Mouse (Mus musculus) large intestine, adult 2 months (tissue): Measurements from ENCODE around the gene Slc6a11. TPM values are rescaled to one million over a fixed set of nuclear protein-coding genes. Genes with fewer than 3 reads are reported as not detected.

Experiments
- DNase-seq: peaks from one replicate; pipeline ENCODE4 v3.0.0-alpha.2; 2012; ENCODE audit warnings: low read depth, low spot score
- WGBS: fragments of 180-500 bp; shearing (Covaris S2); methylation state at CpG from one replicate; pipeline ENCODE4 v1.1.7; 2018; 5-methylcytosine and 5-hydroxymethylcytosine counted together
- polyA plus RNA-seq: library from polyadenylated mRNA; depleted of rRNA; stranded (reverse); fragments of >200 nt; gene quantifications from 2 replicates; pipeline ENCODE4 v1.2.3, GENCODE M21; 2012

Gene Slc6a11
- polyA plus RNA-seq, 1 experiment, result 0.29 TPM

DNA sequence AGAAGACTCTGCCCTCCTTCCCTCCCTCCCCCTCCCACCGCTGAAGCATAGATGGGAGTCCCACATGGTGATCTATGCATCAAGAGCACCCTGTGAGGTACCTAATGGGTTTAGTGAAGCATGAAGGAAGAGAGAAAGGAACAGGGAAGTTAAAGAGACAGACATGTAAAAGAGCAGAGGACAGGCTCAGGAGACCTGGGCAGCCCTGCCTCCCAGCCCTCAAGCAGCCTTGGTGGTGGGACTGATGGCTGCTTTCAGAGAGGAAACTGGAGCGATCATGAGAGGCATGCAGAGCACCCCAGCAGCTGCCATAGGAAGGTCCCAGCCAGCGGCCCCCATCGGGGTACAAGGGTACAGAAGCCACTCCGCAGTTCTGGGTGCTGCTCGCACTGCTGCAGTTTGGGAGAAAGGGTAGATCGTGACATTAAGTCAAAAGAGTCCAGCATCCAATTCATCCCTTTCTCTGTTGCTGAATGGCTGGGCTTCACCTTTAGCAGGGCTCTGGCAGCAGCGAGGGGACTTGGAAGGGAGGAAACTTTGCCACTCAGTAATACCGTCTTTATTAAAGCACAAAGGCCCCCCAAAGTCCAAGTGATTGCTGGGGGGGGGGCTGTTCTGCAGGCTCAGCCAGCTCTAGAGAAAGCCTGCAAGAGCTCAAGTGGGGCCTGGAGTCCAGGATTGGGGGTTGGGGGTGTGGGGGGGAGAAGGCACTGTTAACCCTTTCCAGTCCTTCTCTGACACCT lies 43.5 kb downstream of the Slc6a11 start:
- no peak for DNase-seq
- whole genome bisulfite sequencing, result 25% methylated on average over 9 of the region's 9 CpGs

DNA sequence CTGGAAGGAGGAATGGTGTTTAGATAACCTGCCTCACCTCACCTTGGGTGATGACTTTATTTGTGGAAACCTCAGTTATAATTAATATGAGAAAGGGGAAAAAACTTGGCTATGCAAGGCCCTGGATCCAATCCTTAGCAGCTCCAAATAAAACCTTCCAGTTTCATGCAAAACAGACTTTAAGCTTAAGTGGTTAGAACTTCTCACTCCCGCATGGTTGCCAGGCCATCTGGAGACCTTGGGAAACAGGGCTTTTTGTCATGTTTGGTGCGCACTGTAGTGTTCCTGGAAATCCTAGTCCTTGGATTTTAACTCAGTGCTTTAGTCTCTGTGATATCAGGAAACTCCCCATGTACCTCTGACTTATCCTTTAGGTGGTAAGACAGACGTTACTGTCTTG lies 47.1 kb downstream of the Slc6a11 start:
- no peak for DNase-seq
- WGBS, result 68% methylated on average over 3 of the region's 3 CpGs

DNA sequence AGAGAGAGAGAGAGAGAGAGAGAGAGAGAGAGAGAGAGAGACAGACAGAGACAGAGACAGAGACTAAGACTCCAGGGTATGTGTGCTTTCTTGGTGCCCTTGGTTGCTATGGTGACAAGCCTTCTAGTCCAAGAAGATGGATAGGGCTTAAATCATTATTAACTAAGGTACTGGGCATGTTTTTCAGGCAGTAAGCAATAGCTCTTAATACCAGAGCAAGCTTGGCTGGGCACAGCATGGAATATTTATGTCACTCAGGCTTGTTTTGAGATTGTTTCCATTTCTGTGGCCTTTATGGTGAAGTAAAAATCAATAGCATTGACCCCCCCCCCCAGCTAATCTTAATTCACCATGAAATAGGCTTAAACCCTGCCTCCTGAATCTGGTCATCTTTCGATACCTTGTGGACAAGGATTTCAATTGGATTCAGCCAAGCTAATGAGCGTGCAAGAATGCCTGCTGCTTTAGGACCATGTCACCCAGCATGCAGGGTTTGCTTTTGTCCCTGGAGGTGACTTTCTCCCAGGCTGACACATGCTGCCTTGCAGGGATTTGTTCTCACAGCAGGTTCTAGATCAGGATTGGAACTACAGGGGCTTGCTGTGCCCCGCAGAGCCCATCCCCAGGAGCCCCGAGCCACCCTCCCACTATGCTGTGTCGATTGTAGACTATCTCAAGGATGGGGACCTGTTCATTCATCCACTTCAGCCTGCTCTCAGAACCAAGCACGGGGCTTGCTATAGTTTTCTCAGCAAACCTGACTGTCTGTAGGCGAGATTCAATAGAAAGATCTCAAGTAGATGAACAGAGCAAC lies 51.5 kb downstream of the Slc6a11 start:
- no peak for DNase-seq
- 63% methylated on average over 7 of the region's 7 CpGs for WGBS

DNA sequence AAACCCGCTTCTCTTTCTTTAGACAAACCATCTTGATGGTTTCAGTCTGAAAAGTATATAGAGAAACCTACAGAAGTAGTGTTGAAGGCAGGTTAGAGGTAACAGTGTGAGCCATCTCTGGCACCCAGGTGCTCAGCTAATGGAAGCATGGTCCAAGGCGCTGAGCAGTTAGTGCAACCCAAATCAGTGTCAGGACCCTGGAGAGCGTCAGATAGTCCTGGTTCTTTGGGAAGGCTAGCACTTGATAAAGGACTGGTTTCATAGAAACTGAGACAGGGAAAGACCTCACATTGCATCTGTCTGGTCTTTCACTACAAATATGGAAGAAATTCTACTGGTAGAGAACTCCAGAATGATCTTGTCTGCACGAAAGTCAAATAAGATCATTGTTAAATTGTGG lies 56.1 kb downstream of the Slc6a11 start:
- 54% methylated on average over 4 of the region's 4 CpGs for WGBS
- no peak for DNase-seq

DNA sequence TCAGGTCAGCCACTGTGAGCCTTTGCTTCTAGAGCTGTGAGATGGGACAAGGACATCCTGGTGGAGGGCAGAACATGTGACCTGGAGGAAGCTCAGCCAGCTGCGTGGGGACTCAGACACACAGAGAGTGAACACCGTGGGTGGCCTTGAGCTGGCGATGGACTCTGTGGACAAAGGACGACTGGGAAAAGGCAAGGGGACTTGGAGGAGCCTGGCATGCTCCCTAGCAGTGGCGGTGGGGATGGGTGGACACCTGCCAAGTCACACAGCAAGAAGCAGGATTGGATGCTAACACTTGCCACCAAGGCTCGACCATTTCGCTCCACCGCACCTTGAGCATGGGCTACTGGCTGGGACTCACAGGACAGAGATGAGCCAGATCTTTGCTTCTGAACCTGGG lies 57.8 kb downstream of the Slc6a11 start:
- DNase-seq, result no peak
- 81% methylated on average over 8 of the region's 8 CpGs for WGBS

DNA sequence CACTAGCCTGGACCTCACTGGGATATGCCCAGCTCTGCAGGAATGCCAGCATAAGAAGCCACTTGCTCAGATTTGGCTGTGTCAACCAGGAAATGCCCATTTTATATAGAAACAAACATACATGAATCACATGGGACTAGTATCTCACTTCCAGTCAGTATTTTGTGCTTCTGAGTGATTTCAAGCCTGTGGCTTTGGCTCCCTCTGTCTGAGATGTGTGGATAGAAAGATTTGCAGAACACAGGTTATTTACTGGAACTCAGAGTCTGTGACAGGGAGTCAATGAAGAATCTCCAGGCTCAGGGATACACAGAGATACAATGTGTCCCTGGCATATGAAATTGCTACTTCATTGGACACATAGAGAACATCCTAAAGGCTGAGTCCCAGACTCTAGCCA lies 65.0 kb downstream of the Slc6a11 start:
- no peak for DNase-seq

DNA sequence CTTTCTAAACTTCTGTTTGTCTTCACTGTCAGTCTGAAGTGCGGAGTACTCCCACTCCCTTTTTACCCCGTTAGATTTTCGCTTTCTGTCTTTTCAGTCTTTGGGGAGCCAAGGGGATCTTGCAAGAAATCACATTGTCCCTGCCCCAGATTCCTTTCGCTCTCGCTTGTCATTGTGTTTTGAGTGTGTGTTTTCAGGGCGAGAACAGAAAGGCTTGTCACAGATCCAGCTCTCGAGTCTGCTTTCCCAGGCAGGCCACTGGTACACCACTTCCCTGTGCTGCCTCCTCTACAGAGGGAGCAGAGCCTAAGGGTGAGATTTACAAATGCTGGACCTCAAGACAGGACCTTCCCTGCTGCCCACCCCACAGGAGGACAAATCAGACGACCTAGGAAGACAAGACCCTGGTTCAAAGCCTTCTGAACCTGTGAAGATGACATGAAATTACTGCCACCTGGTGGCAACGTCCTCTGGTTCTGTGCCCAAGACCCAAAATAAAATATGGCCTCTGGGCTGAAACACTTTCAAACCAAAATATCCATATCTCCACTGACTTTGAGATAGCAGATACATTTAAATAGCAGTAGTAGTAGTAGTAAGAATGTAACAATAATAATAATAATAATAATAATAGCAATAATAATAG lies 68.3 kb downstream of the Slc6a11 start:
- DNase-seq, result no peak
- WGBS, result 53% methylated on average over 9 of the region's 9 CpGs

DNA sequence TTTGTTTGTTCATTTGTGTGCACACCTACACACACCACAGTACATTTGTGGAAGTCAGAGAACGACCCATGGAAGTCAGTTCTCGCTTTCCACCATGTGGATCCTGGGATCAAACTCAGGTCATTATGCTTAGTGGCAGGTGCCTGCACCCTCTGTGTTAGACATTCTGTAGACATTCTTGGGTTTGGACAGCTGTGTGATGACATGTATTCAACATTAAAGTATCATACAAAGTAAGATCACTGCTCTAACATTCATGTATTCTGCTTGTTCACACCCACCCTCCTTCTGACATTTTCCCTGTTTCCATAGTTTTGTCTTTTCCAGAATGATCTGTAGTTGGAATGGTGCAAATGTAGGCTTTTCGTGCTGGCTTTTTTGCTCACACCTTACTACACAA lies 73.5 kb downstream of the Slc6a11 start:
- no peak for DNase-seq
- 75% methylated on average over 3 of the region's 3 CpGs for WGBS

DNA sequence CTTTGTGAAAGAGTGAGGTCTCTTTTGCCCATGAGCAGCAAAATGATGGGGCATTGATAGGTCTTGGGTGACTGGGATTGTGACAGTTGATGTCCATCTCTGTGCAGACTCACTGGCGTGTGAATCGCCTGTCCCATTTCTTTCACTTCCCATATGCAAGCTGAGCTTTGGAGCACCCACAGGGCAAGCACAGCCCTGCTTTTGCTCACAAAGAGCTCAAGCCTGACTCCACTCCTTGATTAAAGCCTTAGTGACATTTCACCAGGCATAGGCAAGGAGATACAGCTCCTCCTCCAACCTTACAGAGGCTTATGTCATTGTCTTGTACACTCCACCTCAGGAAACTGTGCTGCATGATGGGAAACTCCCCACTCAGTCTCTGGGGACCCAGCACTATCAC lies 77.3 kb downstream of the Slc6a11 start:
- WGBS, result 82% methylated on average over 2 of the region's 2 CpGs
- DNase-seq, result no peak

DNA sequence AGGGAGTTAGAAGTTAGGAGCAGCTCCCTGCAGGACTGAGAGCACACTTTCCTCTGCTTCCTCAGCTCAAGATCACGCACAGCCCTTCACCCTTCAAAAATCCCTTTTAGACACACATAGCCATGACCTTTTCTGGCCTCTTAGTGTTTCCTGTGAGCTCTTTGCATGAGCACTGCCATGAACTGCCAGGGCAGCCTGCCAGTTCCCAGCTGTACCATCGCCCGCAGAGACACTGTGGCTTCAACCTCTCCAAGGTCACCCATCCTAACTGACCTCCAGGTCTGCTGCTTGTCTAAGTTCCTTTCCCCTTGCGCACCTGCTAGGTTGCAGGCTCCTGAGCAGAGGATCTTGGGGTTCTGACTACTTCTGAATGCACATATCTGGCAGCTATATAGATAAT lies 83.4 kb downstream of the Slc6a11 start:
- no peak for DNase-seq
- WGBS, result 69% methylated on average over 4 of the region's 4 CpGs

DNA sequence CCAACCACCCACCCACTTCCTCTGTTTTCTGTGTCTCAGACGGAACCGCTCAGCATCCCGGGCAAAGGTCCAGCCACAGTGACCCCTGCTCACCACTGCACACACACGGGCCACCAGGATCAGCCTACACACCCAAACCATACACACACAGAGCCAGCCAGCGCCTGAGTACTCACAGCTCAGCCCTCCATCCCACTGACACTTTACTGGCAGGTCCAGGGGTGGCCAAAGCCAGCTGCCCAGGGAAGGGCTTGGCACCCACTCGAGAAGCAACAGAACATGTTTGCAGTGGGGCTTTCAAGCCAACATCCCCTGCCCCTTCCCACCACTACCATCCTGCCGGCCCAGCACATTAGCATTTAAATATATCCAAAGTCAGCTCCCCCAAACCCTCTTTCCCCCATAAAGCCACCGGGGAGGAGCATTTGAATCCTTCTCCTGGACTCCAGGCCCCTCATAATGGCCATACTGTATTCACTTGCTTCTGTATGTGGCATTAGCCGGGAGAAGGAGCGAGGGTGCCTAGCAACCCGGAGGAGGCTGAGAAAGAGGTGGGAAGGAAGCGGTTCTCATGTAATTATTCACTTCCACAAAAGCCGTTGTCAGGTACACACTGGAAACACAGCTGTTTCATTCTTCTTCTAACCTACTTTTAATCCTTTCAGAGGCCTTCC lies 85.8 kb downstream of the Slc6a11 start:
- 55% methylated on average over 13 of the region's 13 CpGs for WGBS
- no peak for DNase-seq

DNA sequence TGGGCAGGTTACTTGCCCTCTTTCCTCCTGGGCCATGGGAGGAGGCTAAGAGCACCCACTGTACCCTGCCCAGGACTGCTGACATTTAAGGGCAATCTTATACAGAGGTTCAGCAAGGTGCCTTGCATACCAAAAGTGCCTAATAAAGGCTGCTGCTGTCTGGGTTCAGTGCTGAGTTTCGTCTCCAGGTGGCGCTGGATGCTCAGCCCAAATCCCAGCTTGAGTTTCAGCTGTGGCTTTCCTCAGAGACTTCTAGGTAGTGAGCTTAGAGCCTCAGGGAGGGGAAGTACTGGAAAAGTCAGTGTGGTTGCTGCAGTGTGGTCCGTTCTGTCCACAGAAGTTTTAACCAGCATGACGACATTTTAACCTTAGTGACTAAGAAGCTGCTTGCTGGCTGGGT lies 93.4 kb downstream of the Slc6a11 start:
- WGBS, result 20% methylated on average over 4 of the region's 4 CpGs
- no peak for DNase-seq

DNA sequence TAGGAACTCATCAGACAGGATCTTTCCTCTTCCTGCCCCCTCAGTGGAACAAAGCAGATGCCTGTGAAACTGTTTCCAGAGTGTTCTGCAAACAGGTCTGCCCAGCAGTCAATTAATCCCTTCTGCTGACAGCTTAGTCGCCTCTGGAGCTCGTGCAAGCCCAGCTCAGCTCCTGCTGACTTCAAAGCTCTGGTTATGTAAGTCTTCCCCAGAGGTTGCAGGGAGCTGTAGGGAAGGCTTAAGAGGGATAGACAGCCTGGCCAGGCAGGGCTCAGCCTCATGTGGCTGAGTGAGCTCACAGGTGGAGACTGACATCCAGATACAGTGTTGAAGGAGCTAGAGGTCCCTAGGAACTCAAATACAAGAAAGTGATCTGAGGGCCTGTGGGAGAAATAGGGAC lies 96.3 kb downstream of the Slc6a11 start:
- 0% methylated on average over 2 of the region's 2 CpGs for WGBS
- no peak for DNase-seq

DNA sequence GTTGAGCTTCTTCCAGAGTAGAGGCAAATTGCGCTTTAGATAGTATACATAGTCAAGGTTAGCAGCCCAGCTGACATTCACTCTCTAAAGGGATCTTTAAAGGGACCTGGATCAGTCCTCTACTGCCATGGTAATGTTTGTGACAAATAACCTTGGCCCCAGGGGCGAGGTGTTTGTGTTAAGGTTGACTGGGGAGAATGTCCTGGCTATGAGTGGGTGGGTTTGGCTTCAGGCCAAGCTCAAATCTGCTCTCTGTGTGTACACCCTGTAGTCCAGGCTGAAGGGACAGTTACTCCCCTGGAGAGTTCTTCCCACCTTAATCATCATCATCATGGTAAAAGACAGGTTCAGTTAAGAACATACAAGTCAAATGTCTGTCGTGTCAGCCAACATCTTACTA lies 97.2 kb downstream of the Slc6a11 start:
- DNase-seq, result no peak
- 55% methylated on average over 3 of the region's 3 CpGs for WGBS

DNA sequence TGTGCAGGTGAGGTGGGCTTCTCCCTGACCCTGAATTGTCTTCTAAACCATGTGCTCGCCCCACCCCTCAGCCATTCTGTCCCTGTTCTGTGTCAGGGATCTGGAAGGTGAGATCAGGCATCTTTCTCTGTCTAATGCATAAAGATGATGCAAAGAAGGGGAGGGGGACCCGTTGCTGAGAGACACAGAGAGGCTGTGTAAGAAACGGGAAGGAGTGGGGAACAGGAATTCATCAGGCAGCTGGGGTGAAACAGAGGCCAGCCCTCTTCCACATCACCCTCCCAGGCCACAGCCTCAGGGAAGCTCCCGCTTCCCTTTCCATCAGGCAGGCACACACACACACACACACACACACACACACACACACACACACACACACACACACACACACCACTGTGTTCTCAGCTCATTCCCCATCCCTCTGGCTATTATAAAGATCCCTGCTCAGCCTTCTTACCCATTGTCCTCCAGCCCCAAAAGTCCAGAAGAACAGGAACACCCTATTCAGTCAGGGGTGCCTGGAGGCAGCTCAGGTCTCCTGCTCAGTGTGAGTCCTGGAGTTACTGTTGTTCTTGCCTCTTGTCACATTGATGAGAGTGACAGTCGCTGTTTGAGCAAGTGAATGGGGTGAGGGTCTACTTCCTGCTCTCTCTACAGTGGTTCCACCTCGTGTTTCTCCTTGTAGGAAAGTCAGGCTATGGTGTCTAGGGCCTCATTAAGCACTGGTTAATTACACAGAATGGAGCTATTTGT lies 108.0 kb downstream of the Slc6a11 start:
- no peak for DNase-seq
- WGBS, result 28% methylated on average over 5 of the region's 6 CpGs

DNA sequence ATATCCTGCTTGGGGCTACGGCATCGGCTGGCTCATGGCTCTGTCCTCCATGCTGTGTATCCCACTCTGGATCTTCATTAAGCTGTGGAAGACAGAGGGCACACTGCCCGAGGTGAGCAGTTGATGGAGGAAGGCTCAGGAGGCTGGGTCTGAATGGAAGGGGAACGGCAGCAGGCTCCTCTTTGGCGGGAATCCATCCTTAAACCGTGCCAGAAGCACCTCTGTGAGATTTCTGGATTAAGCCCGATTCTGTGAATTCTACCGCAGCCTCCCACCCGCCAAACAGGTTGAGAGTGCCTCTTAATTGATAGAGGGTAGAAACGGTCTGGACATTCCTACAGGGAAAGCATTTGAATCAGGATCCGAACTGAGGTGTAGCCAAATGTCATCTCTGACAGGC lies 114.6 kb downstream of the Slc6a11 start:
- WGBS, result 73% methylated on average over 11 of the region's 11 CpGs
- DNase-seq, result no peak

DNA sequence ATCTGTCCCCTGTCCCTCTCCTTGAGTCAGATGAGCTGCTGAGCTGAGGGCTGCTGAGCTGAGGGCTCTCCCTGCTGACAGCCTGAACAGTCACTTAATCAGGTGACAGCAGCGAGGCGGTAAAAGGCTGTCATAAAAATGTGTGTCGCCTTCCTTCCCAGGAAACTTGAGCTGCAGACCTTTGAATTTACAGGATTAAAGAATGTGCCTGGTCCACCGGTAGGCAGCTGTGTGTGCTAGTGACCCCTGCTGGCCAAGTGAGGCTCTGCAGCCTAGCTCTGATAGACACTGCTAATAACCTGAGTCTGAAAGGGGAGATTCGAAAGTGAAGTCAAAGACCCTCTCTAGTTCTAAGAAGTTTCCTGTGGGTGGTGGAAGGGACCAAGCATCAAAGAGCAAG lies 119.3 kb downstream of the Slc6a11 start:
- DNase-seq, result no peak
- 3% methylated on average over 5 of the region's 5 CpGs for WGBS

DNA sequence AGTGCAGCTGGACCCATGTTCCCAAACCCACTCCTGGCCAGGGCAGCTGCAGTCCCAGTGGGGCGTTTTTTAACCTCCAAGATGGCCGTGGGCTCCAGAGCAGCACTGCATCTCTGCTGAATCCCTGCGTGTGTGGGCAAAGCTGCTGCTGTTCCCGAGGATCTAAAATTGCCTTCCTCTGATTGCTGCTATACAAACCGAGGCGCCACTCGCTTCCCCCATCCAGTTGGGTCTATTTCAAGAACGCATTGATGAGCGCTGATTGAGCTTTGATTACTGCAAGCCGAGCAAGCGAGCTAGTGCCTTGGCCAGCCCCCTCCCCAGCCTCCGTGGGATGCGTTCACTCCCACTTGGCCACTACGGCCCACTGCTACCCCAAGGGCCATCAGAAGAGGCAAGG lies 123.9 kb downstream of the Slc6a11 start:
- WGBS, result 70% methylated on average over 14 of the region's 14 CpGs
- no peak for DNase-seq

DNA sequence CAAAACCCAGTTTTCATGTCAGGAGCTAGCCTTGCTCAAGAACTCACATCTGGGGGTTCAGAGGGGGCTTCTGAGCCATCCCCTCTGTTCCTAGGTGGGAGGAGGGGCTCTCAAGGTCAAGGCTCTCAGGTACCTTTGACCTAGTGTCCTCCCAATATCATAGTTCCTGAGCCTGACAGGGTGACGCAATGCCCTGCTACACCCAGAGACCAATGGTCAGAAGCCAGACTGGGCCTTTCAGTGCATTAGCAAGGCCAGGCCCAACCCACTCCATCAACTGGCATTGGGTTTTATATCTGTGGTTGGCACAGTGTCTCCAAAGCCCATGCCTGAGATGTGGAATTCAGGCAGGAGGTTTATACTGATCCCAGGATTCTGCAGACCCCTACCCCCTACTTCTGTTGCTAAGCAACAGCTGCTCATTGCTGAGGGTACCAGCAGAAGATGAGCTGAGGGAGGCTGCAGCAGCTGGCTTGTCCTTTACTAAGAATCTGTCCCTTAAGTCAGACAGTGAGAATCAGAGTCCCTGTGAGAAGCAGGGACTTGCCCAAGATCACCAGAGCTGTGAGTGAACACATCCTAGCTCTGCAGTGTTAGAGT lies 126.8 kb downstream of the Slc6a11 start:
- 71% methylated on average over 1 of the region's 1 CpGs for WGBS
- no peak for DNase-seq
